Mouse (Mus musculus): Measurements from ENCODE around the gene Cemip2. TPM values are rescaled to one million over a fixed set of nuclear protein-coding genes. Genes with fewer than 3 reads are reported as not detected.
A peak's percentile ranks its signal among the peaks of the same experiment; 100 is the strongest.

Gene Cemip2
- total RNA-seq, 2 experiments from 2014 or later, result 6.9 to 8.8 TPM

DNA sequence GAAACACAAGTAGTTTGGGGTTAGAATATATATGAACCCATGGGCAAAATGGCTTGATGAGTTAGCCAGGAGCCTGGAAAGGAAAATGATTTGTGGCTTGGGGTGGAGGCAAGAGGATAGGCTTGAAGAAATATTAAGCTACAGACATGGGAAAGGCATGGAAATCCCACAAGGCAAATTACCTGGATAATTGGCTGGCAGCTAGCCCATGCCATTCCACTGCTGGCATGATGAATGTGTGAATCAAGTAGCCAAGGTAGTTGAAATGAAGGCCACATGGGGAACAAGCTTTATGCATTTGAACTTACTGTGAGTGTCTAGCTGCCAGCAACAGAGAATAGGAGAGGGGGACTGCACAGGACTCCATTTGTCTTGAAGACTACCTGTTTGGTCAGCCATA, 16.5 kb upstream of the Cemip2 start:
- TF ChIP-seq CTCF (IDR thresholded peaks at IDR 0.05), result no peak
- intact Hi-C loops (cut with DNase I), result no loop called here
- H3K4me3 ChIP-seq, result no peak overlapping the region

DNA sequence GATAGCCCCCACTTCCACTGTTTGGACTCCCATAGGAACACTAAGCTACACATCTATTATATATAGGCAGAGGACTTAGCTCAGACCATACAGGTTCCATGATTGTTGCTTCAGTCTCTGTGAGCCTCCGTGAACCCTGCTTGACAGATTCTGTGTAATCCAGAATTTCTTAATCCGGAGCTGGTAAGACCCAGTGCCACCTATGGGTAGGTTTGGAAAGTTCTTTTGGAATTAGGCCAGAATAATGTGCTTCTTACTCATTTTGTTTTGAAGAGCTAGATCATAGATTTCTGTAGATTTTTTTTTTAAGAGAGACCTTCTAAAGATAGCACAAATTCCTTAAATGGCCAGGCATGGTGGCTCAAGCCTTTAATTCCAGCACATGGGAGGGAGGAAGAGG, 14.1 kb upstream of the Cemip2 start:
- H3K27ac ChIP-seq, result no peak overlapping the region
- intact Hi-C loops (cut with DNase I), result no loop called here

More for the DNA sequence above, 16.5 kb upstream of the Cemip2 start:
- no peak overlapping the region for H3K27ac ChIP-seq
- no peak for DNase-seq

DNA sequence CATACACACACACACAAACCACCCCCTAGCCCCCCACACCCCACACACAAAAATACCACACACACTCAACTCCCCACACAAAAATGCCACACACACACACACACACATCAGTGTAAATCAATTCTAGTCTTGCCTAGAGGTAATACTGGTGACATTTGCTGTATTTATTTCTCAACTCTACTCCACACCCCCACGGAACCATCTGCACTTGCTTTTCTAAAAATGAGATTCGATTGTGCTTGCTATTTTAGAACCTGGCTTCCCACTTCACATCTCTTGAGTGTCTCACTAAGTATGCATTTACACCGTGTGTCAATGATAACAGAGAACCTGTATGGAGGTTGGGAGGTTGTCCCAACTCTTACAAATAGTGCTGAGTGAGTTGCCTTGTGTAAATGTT, 13.4 kb upstream of the Cemip2 start:
- H3K4me3 ChIP-seq, result no peak overlapping the region
- no peak for TF ChIP-seq CTCF (IDR thresholded peaks at IDR 0.05)
- H3K27ac ChIP-seq, result no peak overlapping the region
- no peak for DNase-seq
- intact Hi-C loops (cut with DNase I), result no loop called here

More for the DNA sequence above, 14.1 kb upstream of the Cemip2 start:
- no peak for DNase-seq
- no peak overlapping the region for H3K4me3 ChIP-seq
- TF ChIP-seq CTCF (IDR thresholded peaks at IDR 0.05), result peak; percentile 33; the same call in 1 of the 2 replicates

DNA sequence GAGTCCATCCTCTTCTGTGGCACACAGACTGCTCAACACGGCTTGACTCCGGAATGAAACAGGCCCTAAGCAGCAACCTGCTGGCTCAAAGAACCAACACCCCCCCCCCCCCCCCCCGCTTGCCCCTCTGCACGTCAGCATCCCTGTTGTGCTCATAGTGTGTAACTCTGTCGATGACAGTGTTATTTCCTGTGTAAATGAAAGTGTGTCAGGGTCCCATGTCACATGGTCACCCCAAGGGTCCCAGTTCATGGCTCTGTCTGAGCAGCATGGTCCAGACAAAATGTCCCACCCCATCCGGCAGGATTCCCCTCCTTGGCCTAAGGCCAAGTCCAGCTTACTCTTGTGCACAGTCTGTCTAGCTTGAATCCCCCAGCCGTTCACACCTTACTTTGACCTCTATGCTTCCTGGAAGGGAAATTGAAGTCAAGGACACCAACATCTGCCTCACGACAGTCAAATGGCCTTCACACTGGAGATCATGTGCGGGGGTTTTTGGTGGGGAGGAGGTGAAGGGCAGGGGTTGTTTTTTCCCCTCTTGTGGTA, 10.6 kb upstream of the Cemip2 start:
- no peak overlapping the region for H3K27ac ChIP-seq
- no peak for TF ChIP-seq CTCF (IDR thresholded peaks at IDR 0.05)
- no peak overlapping the region for H3K4me3 ChIP-seq
- no peak for DNase-seq
- intact Hi-C loops (cut with DNase I), result no loop called here

DNA sequence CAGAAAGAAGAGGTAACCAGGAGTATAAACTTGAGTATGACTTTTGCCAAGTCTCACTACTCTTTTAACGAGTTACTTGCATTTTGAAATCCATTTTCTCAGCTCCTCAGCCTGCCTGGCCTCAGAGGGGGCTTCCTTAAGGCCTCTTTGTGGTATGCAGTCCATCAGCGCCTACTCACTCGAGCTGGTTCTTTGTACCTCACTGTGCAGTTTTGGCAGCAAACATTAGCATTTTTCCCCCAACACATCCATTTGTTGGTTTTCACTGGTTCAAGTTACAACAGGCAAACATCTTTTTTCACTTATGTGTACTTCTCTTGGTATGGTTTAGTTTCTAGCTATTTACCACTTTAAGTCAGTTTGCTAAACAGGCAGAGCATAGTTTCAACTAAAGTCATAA, 8.3 kb upstream of the Cemip2 start:
- H3K27ac ChIP-seq, result no peak overlapping the region
- no peak for DNase-seq
- TF ChIP-seq CTCF (IDR thresholded peaks at IDR 0.05), result no peak
- no peak overlapping the region for H3K4me3 ChIP-seq
- intact Hi-C loops (cut with DNase I), result no loop called here

DNA sequence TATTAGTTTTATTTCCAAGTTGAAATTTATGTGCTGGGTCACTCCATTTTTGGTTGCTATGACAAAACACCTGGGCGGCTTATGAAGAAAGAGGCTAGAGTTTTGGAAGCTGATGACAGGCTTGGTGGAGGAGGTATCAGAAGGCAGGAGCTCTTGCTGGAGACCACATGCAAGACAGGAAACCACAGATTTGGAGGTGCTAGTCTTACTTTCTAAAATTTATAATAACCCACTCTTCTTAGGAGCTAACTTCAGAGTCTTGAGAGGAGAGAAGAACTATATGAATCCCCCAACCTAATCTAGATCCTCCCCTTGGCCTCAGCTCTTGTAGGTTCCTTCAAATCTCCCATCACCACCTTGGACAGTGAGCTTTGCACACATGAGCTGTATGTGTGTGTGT, 6.6 kb upstream of the Cemip2 start:
- intact Hi-C loops (cut with DNase I), result no loop called here
- no peak for TF ChIP-seq CTCF (IDR thresholded peaks at IDR 0.05)
- no peak for DNase-seq

DNA sequence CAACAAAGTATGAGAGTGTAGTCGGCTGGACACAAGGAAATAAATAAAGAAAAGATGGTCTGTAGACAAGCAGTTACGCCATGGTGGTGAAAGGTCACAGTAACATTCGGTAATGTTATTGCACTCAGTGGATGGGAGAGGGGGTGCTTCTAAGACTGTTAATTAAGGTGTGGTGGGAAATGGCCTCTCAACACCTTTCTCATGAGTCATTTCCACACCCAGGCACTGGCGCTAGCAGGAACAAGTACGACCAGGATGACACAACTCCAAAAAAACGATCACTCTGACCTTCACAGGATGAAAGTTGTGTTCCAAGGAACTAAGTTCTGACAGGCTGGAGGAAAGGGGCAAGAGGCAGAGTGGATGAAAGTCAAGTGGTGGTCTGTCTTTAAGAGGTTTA, 4.5 kb upstream of the Cemip2 start:
- Histone ChIP-seq H3K4me3 (no peak overlapping the region), H3K27ac (no peak overlapping the region)
- no peak for DNase-seq
- intact Hi-C loops (cut with DNase I), result no loop called here
- TF ChIP-seq CTCF (IDR thresholded peaks at IDR 0.05), result no peak

More for the DNA sequence above, 6.6 kb upstream of the Cemip2 start:
- no peak overlapping the region for H3K27ac ChIP-seq
- H3K4me3 ChIP-seq, result no peak overlapping the region

DNA sequence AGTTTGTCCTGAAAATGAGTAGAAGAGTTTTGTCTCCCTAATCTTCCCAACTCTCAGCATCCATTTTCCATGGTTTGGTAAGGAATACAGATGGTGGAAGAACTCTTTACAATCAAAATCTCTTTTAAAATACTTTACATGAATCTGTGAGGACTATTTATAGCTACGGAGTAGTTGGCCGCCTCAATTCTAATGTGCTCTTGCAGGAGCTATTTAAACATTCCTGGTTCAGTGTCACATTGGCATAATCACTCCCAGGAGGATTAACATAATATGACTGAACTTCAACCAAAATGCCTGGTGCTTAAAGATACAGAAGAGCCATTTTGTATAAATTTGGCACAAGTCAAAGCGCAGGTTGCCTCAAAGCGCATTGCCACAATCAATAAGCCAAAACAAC, 2.5 kb upstream of the Cemip2 start:
- Histone ChIP-seq H3K27ac (no peak overlapping the region), H3K4me3 (no peak overlapping the region)
- intact Hi-C loops (cut with DNase I), result loop anchor here (5.0 kb wide), 3 partner anchors 47 to 527 kb away; no protein-coding TSS in a partner anchor
- DNase-seq, result no peak
- no peak for TF ChIP-seq CTCF (IDR thresholded peaks at IDR 0.05)

DNA sequence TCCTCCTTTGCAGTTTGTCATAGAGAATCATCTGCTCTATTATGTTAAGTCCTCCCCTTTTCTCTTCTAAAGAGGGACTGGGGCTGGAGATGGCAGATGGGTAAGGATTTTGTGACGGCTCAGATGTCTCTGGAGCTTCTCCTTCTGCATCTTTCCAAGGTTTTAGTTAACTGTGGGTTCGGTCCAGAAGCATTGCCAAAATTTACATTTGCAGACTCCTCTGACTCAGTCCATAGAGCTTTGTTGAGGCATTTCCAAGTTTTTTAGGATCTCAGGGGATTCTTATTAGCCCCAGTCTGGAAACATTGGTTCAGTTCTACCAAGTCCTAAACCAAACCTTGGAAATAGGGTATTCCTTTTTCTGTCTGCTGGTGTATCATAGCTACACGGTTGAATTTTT, 1.5 kb upstream of the Cemip2 start:
- intact Hi-C loops (cut with DNase I), result loop anchor here (5.0 kb wide), 3 partner anchors 46 to 526 kb away; no protein-coding TSS in a partner anchor
- DNase-seq, result no peak
- peak overlapping the region; percentile 98; the same call in 1 of the 2 replicates for H3K4me3 ChIP-seq
- H3K27ac ChIP-seq, result peak overlapping the region; percentile 1; the same call in 1 of the 2 replicates
- TF ChIP-seq CTCF (IDR thresholded peaks at IDR 0.05), result no peak

DNA sequence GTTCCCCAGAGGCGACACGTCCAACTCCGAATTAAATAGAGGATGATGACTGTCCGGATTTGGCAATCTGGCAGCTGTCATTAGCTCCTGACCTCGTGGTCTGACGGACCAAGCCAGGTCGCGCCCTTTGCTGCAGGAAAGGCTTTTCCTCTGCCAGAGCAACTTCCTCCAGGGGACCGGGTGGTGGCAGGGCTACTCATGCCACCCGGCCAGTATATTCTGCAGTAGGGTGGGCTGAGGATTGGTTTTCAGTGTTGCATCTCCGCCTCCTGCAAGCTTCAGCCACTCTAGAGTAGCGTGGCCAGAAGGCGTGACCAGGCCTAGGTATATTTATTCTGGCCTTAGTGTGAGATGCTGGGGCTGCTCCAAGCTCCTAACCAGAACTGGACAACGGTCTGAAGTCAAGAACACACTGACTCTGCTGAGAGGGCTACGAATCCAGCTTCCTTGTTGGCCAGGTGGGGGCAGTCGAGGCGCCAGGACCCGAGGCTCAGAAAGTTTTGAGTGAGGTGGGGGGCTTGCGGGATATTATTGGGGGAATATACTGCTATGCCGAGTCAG, 891 bp upstream of the Cemip2 start:
- TF ChIP-seq CTCF (IDR thresholded peaks at IDR 0.05), result peak; percentile 58
- intact Hi-C loops (cut with DNase I), result loop anchor here (5.0 kb wide), 3 partner anchors 45 to 525 kb away; no protein-coding TSS in a partner anchor
- DNase-seq, result peak; percentile 80
- Histone ChIP-seq H3K4me3 (peak overlapping the region; percentile 98), H3K27ac (peak overlapping the region; percentile 68)

DNA sequence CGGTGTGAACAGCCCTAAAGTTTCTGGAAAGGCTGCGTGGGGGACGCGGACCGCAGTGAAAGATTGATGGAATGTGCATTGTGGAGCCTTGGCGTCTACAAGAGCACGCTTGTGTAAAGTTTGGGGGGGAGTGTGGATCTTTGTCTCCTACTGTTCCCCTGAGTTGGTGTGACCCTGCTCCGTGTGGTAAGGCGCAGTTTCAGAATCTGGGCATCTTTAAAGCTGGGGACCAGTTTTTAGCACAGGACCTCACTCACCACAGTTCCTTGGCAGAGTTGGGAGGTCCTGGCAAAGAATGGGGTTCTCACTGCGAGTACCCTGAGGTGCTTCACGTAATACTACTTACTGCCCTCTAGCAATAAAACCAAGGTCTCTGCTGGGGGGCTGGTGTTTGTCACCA, 964 bp downstream of the Cemip2 start:
- H3K4me3 ChIP-seq, result peak overlapping the region; percentile 98
- TF ChIP-seq CTCF (IDR thresholded peaks at IDR 0.05), result no peak
- no peak for DNase-seq
- H3K27ac ChIP-seq, result peak overlapping the region; percentile 92
- intact Hi-C loops (cut with DNase I), result loop anchor here (5.0 kb wide), 3 partner anchors 43 to 523 kb away; no protein-coding TSS in a partner anchor

DNA sequence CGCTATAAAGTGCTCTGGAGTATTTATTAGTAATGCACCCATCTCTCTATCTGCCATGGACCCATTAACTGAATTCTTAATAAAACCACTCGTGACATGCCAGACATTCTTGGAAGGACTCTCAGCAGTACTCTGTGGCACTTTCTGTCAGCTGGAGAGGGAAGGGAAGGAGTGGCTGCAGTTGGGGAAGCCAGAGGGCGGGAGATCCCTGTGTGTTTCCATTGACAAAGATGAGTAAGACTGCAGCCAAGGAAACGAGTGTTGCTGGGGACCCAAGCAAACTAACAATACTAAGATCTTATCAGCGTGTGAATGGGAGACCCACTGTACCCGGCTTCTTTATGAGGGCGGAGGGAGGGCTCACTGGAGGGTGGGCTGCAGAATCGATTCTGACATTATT, 2.5 kb downstream of the Cemip2 start:
- peak overlapping the region; percentile 98 for H3K4me3 ChIP-seq

DNA sequence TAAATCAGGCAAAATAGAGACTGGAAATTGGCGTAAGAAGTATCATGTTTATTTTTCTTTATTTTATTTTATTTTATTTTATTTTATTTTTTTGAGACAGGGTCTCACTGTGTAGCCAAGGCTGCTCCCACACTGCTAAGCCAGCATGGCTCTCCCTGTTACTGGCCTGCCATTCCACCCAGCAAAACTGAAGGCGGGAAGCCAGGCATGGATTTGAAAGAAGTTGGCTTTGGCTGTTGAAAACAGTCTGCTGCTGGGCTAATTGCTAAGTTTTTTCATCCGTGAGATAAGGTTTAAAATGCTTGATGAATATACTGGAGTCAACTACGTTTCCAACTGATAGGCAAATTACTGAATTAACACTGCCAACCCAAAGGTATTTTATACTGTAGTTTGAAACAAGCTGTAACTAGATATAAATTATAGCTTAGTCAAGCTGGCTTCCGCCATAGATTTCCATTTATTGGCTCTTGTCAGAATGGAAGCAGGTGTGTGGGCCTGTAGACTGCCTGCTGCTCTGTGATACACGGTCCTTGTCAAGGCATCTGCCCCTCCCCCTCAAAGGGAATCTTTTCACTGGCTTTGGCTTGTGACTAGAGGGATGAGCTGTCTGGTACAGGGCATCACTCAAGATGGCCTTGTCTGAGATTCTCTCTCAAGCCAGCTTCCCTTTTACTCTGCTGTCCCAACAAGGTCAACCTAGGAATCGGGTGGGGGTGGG, 3.1 kb downstream of the Cemip2 start:
- DNase-seq, result no peak
- H3K4me3 ChIP-seq, result peak overlapping the region; percentile 98
- intact Hi-C loops (cut with DNase I), result no loop called here
- no peak for TF ChIP-seq CTCF (IDR thresholded peaks at IDR 0.05)
- 0 out of 2 replicates have a peak overlapping the region, but pooled peaks have one; percentile 20 for H3K27ac ChIP-seq

More for the DNA sequence above, 2.5 kb downstream of the Cemip2 start:
- TF ChIP-seq CTCF (IDR thresholded peaks at IDR 0.05), result no peak
- intact Hi-C loops (cut with DNase I), result no loop called here
- H3K27ac ChIP-seq, result 0 out of 2 replicates have a peak overlapping the region, but pooled peaks have one; percentile 20
- no peak for DNase-seq

Data from gastrocnemius, adult 2 months (tissue).